Mouse (Mus musculus) adrenal gland, adult (tissue): ENCODE results near the gene Sbds.

ENCODE experiments used
- DNase-seq, 2 experiments: peaks; one replicate each; pipeline ENCODE4 v3.0.0; 2022 to 2023; ENCODE audit warnings: low spot score in 1 of 2; ENCODE audit not compliant: inconsistent age in 2 of 2

Gene Sbds

DNA sequence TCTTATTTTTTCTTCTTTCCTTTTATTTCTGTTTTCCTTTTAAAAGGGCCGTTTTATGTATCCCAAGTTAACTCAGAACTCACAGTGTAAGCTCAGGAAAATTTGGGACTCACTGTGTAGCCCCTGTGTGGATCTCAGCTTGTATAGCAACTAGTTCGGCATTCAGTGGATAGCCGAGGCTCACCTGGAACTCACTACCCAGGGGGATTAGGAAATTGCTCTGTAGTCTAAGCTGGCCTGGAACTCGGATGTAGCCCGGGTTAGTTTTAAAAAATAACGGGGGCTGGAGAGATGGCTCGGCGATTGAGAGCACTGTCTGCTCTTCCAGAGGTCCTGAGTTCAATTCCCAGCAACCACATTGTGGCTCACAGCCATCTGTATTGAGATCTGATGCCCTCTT is 2.0 kb upstream of the Sbds start:
- no peak for DNase-seq

DNA sequence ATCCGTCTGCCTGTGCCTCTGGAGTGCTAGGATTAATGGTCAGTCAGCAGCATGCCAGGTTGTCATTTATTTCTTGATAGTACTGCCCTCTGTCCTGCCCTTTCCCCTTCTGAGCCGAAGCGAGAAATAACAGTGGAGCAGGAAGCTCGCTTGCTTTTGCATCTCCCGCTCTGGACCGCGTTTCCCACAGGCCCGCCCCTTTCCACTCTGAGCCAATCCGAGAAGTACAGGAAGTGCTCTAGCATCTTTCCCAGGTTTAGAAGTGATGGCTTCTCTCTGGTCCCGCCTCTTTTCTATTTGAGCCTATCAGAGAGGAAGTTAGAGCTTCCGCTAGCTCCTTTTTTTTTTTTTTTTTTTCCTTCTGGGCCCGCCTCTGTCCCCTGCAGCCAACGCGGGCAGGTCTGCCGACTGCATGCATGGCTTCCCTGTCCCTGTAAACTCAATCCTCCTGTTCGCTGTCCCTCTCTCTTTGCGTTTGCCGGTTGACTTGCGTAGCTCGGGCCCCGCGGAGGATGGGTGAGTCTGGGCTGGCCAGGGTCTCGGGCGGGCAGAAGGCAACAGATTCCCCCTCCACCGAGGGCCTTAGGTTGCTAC is 1.4 kb upstream of the Sbds start:
- DNase-seq, result peak; percentile 96 to 98

DNA sequence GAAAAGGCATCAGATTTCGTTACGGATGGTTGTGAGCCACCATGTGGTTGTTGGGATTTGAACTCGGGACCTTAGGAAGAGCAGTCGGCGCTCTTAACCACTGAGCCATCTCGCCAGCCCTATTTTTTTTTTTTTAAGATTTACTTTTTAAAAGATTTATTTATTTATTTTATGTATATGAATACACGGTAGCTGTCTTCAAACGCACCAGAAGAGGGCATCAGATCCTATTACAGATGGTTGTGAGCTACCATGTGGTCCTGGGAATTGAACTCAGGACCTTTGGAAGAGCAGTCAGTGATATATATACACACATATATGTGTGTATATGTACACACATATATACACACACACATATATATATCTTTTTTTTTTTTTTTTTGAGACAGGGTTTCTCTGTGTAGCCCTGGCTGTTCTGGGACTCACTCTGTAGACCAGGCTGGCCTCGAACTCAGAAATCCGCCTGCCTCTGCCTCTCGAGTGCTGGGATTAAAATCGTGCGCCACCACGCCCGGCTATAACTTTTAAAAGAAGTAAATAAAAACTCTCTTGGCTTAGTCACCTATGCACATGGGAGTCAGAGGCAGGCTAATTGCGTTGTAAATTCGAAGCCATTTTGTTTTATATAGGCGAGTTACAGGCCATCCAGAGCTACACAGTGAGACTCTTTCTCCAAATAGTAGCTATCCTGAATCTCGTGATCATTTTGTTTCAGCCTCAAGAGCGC is 632 bp upstream of the Sbds start:
- DNase-seq, result peak in 1 of 2 experiments; percentile 43

DNA sequence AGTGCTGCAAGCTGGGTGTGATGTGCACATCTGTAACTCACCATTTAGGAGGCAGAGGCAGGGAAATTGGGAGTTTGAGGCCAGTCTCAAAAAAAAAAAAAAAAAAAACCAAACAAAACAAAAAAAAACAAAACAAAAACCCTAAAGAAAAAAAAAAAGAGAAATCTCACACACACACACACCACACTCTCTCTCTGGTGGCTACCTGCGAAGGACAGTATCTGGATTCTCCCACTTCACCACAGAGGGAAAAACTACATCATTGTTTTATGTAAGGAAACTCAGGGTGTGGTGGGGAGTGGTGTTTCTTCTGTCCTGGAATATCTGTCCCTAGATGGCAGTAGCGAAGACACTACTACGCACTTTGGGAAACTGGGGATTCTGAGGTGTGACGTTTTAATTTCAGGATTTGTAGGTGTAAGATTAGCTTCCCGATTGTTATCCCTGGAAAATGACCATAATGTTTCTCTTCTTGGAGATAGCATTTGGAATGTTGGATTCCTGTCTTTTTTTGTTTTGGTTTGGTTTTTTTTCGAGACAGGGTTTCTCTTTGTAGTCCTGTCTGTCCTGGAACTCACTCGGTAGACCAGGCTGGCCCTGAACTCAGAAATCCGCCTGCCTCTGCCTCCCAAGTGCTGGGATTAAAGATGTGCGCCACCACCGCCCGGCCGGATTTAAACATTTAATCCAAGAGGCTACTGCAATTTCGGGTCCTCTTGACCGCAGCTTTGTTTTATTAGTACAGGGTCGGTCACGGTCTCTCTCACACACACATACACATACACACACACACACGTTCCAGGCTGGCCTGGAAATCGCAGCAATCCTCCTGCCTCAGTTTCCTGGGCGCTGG is 940 bp downstream of the Sbds start:
- peak in 1 of 2 experiments; percentile 81 for DNase-seq

DNA sequence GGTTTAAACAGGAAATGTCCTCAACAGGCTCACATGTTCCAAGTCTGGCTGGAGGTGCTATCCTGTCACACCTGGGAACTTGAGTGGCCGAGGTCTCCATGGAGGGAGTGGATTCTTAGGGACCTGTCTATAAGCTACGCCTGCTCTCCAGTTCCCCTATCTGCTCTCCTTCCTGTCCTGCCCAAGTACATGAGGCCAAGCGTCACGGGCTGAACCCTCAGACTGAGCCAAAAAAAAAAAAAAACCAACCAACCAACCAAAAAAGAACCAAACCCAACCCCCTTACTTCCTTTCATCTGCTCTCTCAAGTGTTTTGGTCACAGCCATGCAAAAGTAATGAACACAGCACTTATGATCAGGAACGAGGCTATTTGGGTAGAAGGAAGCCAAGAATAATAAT is 7.5 kb downstream of the Sbds start:
- DNase-seq, result no peak

DNA sequence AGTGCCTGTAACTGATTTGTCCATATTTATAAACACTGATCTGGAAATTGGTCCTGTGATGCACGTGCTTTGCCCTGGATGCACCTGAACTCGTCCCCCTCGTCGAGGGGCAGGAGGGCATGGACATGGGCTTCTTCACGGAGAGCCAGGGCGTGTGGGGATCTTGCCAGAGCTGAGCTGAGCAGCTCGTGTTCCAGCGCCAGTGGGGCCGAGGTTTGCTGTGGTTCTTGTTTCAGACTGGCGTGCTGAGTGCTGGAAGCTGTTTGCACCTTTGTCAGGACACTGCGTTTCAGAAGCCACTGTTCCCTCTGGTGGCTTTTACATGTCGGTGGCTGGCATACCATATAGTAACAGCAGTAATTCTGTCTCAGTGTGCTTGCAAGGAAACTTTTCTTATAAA is 13.9 kb downstream of the Sbds start:
- DNase-seq, result no peak

DNA sequence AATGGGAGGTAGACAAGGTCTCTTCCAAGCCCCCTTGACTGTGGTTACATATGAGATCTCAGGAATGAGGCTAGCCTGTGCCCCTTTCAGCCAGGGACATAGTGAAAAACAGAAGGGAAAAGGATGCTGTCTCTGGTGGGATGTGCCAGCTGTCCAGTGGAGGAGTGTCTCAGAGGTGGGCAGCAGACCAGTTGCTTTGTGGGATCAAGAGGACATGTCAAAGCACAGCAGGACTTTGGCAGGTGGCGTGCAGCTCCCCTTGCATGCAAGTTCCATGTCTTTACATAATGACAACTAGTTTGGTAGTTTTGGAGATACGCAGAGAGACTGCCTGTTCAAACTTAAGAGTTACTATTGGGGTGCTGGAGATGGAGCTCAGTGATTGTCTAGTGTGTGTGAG is 15.5 kb downstream of the Sbds start:
- DNase-seq, result no peak

DNA sequence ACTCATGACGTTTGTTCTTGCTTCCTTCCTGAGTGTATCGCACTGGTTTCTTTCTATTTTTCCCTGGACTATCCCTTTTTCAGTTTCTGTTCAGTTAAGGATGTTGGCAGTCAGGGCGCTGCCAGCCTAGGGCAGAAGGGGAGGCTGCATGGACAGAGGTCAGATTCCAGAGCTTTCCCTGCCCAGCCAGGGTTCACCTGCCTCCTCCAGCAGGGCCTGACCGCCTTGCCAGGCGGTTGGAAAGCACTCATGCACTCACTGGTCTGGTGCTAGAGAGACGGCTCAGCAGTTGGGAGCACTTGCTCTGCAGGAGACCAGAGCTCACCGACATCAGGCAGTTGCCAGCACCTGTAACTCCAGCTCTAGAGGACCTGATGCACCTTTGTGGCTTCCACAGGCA is 16.1 kb downstream of the Sbds start:
- no peak for DNase-seq

DNA sequence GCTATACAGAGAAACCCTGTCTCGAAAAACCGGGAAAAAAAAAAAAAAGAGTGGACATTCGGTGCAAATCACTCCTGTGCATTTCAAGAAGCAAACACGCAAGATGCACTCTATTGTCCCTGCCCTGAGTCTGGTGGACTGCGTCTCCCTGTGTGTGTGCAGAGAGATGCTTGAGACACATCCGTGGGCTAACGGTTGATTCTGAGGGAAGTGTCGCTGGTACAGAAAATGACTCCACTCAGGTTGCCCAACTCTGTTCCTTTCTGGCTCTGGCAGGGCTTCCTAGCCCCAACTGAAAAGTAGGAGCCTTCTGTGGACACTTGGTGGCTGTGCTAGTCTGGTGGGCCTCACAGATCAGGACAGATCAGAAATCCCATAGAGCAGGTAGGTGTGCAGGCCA is 19.0 kb downstream of the Sbds start:
- DNase-seq, result no peak

DNA sequence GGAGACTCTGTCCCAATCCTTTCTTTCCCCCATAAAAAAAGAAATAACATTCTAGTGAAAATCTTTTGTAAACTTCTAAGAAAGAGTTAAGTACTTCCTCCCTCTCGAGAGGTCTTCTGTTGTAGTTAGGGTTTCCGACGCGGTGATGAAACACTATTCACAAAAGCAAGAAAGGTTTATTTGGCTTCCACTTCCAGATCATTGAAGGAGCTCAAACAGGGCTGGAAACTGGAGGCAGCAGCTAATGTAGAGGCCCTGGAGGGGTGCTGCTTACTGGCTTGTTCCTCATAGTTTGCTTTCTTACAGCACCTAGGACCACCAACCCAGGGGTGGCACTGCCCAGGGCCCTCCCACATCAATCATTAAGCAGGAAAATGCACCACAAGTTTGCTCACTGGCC is 27.2 kb downstream of the Sbds start:
- DNase-seq, result no peak

DNA sequence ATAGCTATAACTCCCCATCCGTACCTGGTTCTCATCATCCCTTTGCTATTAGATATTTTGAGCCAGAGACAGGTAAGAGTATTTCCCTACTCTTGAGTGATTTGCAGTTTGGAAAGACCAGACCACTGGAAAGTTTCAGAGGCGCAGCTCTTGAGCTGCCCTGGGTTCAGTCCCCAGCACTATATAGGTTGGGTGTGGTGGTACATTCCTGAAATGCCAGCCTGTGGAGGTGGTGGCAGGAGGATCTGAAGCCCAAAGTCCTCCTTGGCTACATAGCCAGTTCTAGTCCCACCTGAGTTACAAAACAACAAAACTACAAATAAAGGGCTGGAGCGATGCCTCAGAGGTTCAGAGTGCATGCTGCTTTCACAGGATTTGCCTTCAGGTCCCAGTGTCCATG is 28.5 kb downstream of the Sbds start:
- no peak for DNase-seq

DNA sequence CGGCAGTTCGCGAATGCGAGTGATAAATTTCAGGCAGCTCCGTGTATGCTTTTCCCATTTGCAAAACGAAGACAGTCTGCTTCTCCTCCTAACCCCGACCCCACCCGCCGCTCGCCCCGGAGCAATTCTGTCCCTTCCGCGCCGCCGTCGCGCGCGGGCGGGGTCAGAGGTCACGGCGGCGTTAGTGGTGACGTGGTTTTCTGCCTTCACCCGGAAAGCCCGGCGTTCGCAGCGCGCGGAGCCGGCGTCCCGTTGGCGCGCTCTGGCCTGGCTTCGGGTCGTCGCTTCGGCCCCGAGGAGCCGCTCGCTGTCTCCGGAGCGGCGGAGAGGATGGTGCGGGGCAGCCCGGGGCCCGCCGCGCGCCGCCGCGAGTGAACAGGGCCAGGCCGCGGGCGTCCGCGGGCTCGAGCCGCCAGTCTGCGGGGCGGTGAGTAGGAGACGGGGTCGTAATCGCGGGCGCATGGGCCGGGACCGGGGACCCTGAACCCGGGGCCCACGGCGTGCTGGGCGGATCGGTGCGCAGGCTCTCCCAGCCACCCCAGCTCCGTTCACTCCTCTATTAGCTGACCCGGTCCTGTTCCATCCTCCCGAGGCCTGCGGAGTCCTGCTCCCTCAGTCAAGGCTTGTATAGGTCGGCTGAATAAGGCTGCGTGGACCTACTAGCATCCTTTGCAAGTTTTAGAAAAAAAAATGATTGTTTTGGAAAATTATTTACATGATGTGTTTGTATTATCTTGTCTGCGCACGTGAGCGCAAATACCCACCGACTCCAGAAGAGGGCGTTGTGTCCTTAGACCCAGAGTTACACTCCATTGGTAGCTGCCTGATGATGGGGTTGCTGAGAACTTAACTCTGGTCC is 33.0 kb downstream of the Sbds start:
- DNase-seq, result peak; percentile 95 to 99

DNA sequence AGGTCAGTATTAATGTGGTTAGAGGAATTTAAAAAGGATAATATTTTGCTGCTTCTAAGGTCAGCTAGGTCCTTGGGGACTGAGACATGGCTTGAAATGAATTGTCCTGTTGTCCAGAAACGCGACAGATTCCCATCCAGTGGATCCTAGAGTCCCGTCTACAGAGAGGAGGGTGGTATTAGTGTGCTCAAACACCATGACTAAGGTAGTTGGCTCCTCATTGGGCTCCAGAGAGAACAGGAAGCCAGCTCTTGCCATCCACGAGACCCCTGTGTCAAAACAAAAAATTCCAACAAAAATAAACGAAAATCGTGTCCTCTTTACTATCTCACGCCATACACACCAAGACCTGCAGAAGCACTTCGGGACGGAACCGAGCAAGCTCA is 33.6 kb downstream of the Sbds start:
- DNase-seq, result no peak

DNA sequence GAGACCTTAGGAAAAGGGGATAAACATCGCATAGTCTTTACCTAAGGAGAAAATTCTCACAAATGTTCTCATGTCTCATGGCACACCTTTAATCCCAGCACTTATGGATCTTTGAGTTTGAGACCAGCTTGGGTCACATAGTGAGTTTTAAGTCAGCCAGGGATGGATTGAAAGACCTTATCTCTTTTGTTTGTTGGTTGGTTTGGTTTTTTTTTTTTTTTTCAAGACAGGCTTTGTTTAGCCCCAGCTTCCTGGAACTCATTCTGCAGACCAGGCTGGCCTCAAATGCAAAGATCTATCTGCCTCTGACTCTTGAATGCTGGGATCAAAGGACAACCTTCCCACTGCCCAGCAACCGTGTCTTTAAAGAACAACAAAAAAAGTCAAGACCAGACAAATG is 34.0 kb downstream of the Sbds start:
- peak in 1 of 2 experiments; percentile 48 for DNase-seq

DNA sequence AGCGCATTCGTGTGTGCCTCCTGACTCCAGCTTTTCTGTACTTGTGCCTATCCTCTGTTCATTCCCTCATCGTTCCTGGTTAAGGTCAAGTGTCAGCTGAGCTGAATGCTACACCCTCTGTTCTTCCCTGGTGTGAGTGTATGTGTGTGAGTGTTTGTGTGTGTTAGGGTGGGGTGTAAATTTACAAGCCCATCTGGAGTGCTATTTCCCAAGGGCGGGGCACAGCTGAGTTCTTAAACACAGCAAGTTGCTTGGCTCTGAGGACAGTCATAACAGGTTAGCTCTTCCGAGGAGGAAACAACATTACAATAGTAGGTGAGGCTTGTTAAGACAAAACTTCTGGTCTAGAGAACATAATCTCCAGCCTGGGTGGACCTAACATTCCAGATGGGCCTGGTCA is 37.0 kb downstream of the Sbds start:
- no peak for DNase-seq

DNA sequence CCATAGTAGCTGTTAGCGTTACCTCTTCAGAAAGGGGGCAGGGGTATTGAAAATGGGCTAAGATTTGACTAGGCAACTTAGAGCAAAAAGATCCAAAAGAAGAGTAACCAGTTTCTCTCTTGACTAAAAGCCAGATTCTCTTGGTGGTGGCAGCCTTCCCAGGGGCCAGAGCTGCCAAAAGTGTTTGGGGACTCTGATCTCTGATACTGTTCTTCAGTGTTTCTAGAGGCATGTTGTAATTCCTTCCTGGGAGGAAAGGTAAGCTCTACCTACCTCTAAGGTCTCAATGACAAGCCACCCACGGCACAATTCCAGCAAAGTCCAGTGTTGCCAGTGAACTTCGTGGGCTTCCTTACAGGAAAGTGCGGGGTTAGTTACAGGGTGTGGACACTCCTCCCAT is 37.9 kb downstream of the Sbds start:
- DNase-seq, result no peak

DNA sequence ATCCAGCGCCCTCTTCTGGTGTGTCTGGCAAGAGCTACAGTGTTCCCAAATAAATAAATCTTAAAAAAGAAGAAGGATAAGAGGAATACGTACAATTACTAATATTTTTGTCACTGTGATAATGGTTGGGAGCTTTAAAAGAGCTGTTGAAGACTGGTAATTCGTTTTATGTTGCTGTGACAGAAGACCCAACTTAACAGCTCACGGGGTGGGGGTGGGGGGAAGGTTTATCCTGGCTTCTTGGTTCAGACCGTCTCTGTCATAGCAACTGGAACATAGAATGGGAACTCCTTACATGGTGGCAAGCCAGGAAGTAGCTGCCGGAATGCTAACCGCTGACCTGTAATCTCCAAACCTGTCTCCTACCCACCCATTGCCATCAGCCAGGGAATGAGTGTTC is 38.5 kb downstream of the Sbds start, which contains the start of gene Tmem248:
Gene Tmem248, plus strand, starts transcription at position 301 of the 400 bp plus-strand sequence.
- no peak for DNase-seq

DNA sequence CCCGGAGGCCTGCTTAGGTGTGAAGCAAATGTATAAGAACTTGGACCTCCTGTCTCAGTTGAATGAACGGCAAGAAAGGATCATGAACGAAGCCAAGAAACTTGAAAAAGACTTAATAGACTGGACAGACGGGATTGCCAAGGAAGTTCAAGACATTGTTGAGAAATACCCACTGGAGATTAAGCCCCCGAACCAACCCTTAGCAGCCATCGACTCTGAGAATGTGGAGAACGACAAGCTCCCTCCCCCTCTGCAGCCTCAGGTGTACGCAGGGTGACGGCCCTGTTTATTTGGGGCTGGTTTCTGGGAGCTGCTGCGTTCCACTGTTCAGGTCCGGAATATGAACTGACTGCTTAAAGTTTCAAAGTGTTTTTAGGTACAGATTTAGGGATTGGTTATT is 42.4 kb downstream of the Sbds start:
- no peak for DNase-seq

DNA sequence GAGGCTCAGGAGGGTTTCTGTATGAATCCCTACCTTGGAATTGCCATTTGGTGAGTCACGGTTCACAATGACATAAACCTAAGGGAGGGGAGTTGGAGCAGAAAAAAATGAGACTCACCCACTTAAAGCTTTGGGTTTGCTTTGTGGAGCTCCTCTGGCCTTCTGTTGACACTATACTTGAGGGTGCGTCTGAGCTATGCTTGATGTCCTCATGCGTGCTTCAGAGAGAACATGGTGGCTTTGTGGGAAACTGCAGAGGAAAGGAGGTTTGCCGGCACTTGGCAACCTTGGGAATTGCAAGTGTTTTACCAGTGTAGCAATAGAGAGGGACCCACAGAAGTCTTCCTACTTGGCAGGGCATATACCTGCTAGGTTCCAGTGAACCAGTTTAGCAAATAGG is 48.0 kb downstream of the Sbds start:
- no peak for DNase-seq

DNA sequence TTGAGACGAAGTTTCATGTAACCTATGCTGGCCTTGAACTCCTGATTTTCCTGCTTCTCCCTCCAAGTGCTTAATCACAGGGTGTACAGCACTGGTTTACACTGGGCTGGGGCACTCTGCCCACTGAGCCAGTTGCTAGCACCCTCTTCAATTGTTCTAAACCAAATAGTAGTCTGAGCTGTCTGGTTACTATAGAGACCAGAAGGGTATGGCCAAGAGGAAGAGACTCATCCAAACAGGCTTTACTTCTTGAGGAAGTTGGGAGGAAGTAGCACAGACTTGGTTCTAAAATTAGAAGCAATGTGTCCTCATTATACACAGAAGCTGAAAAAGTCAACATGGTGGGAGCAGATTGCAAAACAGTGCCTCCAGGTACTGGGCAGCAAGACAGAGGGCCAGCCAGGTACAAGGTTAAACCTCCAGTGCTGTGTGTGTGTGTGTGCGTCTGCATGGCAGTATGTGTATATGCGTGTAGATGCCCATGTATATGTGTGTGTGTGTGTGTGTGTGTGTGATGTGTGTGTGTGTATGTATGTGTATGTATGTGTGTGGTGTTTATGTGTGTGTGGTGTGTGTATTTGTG is 49.8 kb downstream of the Sbds start:
- no peak for DNase-seq

DNA sequence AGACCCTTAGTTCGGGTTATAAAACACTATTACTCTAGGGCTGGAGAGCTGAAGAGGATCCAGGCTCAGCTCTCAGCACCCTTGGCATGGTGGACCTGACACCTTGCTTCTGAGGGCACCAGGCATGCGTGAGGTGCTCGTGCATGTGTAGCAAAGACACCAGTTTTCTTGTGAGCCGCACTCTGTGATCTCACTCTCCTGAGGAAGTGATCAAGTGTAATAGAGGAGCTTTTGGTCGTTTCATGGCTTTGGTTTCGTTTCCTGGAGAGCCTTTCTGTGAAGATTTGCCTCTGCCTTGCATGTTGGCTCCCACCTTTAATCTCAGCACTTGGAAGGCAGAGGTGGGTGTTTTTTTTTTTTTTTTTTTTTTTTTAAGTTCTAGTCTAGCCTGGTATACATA is 50.8 kb downstream of the Sbds start:
- DNase-seq, result no peak
